Mouse (Mus musculus) E14TG2a.4 (cell line): ENCODE measurements around the gene Retnlb.

Experiments
- CTCF ChIP-seq: conservative IDR thresholded peaks from 2 replicates; pipeline ENCODE4 v1.5.1; 2014; ENCODE audit warnings: low read length
- NANOG ChIP-seq: IDR thresholded peaks from 2 replicates; pipeline ENCODE4 v1.6.1; 2014; ENCODE audit warnings: borderline replicate concordance, low read length, mixed read lengths
- POU5F1 ChIP-seq: IDR thresholded peaks from 2 replicates; pipeline ENCODE4 v1.6.1; 2014; ENCODE audit warnings: low read length, borderline replicate concordance

DNA sequence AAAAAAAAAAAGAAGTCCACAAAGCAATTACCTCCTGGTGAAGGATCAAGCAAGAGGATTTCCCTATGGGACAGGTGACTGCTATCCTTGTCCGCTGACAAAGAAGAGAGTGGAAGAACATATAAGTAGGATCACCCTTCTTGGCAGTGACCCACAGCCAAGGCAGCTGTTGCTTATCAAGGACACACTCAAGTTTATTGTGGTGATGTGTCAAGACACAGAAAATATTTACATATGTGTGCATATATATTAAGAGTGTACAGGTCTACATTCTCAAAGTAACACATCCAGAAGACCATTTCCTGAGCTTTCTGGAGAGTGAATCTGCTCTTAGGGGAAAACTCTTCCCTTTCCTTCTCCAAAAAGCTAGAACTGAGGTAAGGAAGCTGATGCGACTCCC lies at the start of gene Retnlb:
- TF ChIP-seq CTCF (no peak), NANOG (no peak), POU5F1 (no peak)
